Mouse (Mus musculus): Measurements from ENCODE around the gene Pi16. TPM values are rescaled to one million over a fixed set of nuclear protein-coding genes. Genes with fewer than 3 reads are reported as not detected.

Gene Pi16
- total and polyA plus RNA-seq, 2 experiments, result 0.10 to 0.28 TPM

DNA sequence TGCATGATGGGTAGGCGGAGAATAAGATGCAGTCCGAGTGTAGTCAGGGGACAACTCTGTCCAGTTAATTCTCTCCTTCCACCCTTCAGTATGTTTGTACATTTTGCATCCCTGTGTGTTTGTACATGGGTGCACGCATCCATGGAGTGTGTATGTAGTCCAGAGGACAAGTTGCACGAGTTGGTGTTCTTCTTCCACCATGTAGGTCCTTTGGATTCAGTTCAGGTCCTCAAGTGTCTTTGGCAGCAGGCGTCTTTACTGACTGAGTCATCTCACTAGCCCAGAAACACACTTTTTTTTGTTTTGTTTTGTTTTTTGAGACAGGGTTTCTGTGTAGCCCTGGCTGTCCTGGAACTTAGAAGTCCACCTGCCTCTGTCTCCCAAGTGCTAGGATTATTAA is 25.8 kb downstream of the Pi16 start:
- Histone ChIP-seq H3K27me3 (ENCODE audit: control insufficient read depth, insufficient read depth, low read length) (no peaks in the 10 kb centered on the region), H3K9ac (ENCODE audit: low read depth, low read length) (no peak overlapping the region), H3K4me1 (ENCODE audit: control insufficient read depth, insufficient read depth, low read length) (peaks cover 10% of the 10 kb centered on the region), H3K79me2 (ENCODE audit: control insufficient read depth, insufficient read depth, low read length) (peaks cover 6% of the 10 kb centered on the region), H3K4me3 (ENCODE audit: insufficient read depth, low read depth, low read length) (no peak overlapping the region), H3K36me3 (ENCODE audit: control insufficient read depth, insufficient read depth, low read length) (no peaks in the 10 kb centered on the region), H3K27ac (replicated peaks; ENCODE audit: insufficient read depth, low read depth, low read length) (no peak overlapping the region)
- no peak for DNase-seq (ENCODE audit: extremely low read depth, low read depth, low spot score)
- TF ChIP-seq POLR2A (IDR thresholded peaks at IDR 0.05; ENCODE audit: extremely low read depth, insufficient read depth, low read length) (no peak), CTCF (IDR thresholded peaks at IDR 0.05; ENCODE audit: low read depth, low read length) (no peak)
- WGBS, result 89% methylated on average over 5 of the region's 5 CpGs

- Histone ChIP-seq H3K4me1 (ENCODE audit: control insufficient read depth, insufficient read depth, low read length) (peaks cover 12% of the 10 kb centered on the region), H3K4me3 (ENCODE audit: insufficient read depth, low read depth, low read length) (no peak overlapping the region)
- TF ChIP-seq POLR2A (IDR thresholded peaks at IDR 0.05; ENCODE audit: extremely low read depth, insufficient read depth, low read length) (no peak), CTCF (IDR thresholded peaks at IDR 0.05; ENCODE audit: low read depth, low read length) (no peak)
Observed at GRCm38 (mm10) chr17:29345272-29345671, 27.8 kb downstream of the Pi16 start.

GRCm38 (mm10) chr17:29346496-29347125 is 29.1 kb downstream of the Pi16 start:
- no peak overlapping the region for H3K27ac ChIP-seq (replicated peaks; ENCODE audit: insufficient read depth, low read depth, low read length)
- peak overlapping the region; percentile 96 for H3K4me3 ChIP-seq (ENCODE audit: insufficient read depth, low read depth, low read length)
- H3K27me3 ChIP-seq (ENCODE audit: control insufficient read depth, insufficient read depth, low read length), result no peaks in the 10 kb centered on the region
- no peak for TF ChIP-seq CTCF (IDR thresholded peaks at IDR 0.05; ENCODE audit: low read depth, low read length)
- TF ChIP-seq POLR2A (IDR thresholded peaks at IDR 0.05; ENCODE audit: extremely low read depth, insufficient read depth, low read length), result no peak
- peak overlapping the region; percentile 97 for H3K9ac ChIP-seq (ENCODE audit: low read depth, low read length)
- WGBS, result 14% methylated on average over 11 of the region's 11 CpGs
- no peak for DNase-seq (ENCODE audit: extremely low read depth, low read depth, low spot score)
- H3K36me3 ChIP-seq (ENCODE audit: control insufficient read depth, insufficient read depth, low read length), result no peaks in the 10 kb centered on the region
- peaks cover 6% of the 10 kb centered on the region for H3K79me2 ChIP-seq (ENCODE audit: control insufficient read depth, insufficient read depth, low read length)
- H3K4me1 ChIP-seq (ENCODE audit: control insufficient read depth, insufficient read depth, low read length), result peaks cover 10% of the 10 kb centered on the region

More at GRCm38 (mm10) chr17:29345272-29345671, 27.8 kb downstream of the Pi16 start:
- no peak for DNase-seq (ENCODE audit: extremely low read depth, low read depth, low spot score)
- H3K79me2 ChIP-seq (ENCODE audit: control insufficient read depth, insufficient read depth, low read length), result peaks cover 6% of the 10 kb centered on the region
- no peaks in the 10 kb centered on the region for H3K27me3 ChIP-seq (ENCODE audit: control insufficient read depth, insufficient read depth, low read length)
- H3K27ac ChIP-seq (replicated peaks; ENCODE audit: insufficient read depth, low read depth, low read length), result no peak overlapping the region
- no peaks in the 10 kb centered on the region for H3K36me3 ChIP-seq (ENCODE audit: control insufficient read depth, insufficient read depth, low read length)
- H3K9ac ChIP-seq (ENCODE audit: low read depth, low read length), result no peak overlapping the region
- WGBS, result 95% methylated on average over 12 of the region's 12 CpGs

DNA sequence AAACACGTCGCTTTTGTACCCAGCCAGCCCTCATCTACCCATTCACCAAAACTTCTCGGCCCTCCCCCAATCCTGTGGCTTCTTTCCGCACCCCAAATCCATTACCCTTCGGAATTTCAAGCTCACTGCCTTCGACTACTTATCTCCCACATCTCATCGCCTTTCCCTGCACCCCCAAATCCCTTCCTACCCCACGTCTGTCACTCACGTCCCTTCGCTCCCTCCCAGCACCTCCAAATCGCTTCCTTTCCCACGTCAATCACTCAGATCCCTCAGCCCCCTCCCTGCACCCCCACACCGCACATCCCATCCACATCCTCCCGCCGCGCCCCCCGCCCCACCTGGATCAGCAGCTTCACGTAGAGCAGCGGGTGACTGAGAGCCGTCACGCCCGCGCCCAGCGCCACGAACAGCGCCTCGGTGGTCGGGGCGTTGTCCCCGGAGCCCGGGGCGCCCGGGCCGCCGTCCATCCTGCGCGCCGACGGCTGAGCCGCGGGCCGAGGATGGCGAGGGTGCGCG is 29.7 kb downstream of the Pi16 start:
- Histone ChIP-seq H3K9ac (ENCODE audit: low read depth, low read length) (peak overlapping the region; percentile 97), H3K4me1 (ENCODE audit: control insufficient read depth, insufficient read depth, low read length) (peaks cover 8% of the 10 kb centered on the region), H3K36me3 (ENCODE audit: control insufficient read depth, insufficient read depth, low read length) (no peaks in the 10 kb centered on the region), H3K79me2 (ENCODE audit: control insufficient read depth, insufficient read depth, low read length) (peaks cover 6% of the 10 kb centered on the region), H3K4me3 (ENCODE audit: insufficient read depth, low read depth, low read length) (peak overlapping the region; percentile 96), H3K27me3 (ENCODE audit: control insufficient read depth, insufficient read depth, low read length) (no peaks in the 10 kb centered on the region), H3K27ac (replicated peaks; ENCODE audit: insufficient read depth, low read depth, low read length) (no peak overlapping the region; the same call in 1 of the 2 replicates)
- no peak for DNase-seq (ENCODE audit: extremely low read depth, low read depth, low spot score)
- TF ChIP-seq POLR2A (IDR thresholded peaks at IDR 0.05; ENCODE audit: extremely low read depth, insufficient read depth, low read length), result no peak
- TF ChIP-seq CTCF (IDR thresholded peaks at IDR 0.05; ENCODE audit: low read depth, low read length), result no peak
- under 1% methylated on average over 45 of the region's 45 CpGs for WGBS

- H3K27me3 ChIP-seq (ENCODE audit: control insufficient read depth, insufficient read depth, low read length), result no peaks in the 10 kb centered on the region
- H3K4me1 ChIP-seq (ENCODE audit: control insufficient read depth, insufficient read depth, low read length), result peaks cover 7% of the 10 kb centered on the region
- WGBS, result under 1% methylated on average over 51 of the region's 53 CpGs
- peak within 1 kb of the TSS; percentile 96 for H3K4me3 ChIP-seq (ENCODE audit: insufficient read depth, low read depth, low read length)
- no peaks in the 10 kb centered on the region for H3K36me3 ChIP-seq (ENCODE audit: control insufficient read depth, insufficient read depth, low read length)
- TF ChIP-seq CTCF (IDR thresholded peaks at IDR 0.05; ENCODE audit: low read depth, low read length), result no peak
- TF ChIP-seq POLR2A (IDR thresholded peaks at IDR 0.05; ENCODE audit: extremely low read depth, insufficient read depth, low read length), result peak; percentile 63
- H3K79me2 ChIP-seq (ENCODE audit: control insufficient read depth, insufficient read depth, low read length), result peaks cover 6% of the 10 kb centered on the region
- peak within 1 kb of the TSS; percentile 97 for H3K9ac ChIP-seq (ENCODE audit: low read depth, low read length)
- H3K27ac ChIP-seq (replicated peaks; ENCODE audit: insufficient read depth, low read depth, low read length), result peak within 1 kb of the TSS; percentile 90
- DNase-seq (ENCODE audit: extremely low read depth, low read depth, low spot score), result peak; percentile 83
Observed at GRCm38 (mm10) chr17:29347645-29348256, 30.3 kb downstream of the Pi16 start, which contains the start of gene Mtch1. Gene Mtch1, minus strand, starts transcription at chr17:29347934.

Data from liver, adult 2 months (tissue).